Mouse (Mus musculus) retina, postnatal 1 day (tissue): ENCODE data around the gene Lyz2.
"Not testable (repeated sequence)": the region's sequence is repeated elsewhere in the genome, so short reads cannot be mapped to it uniquely, and the experiment has no call there.

Source experiments
- DNase-seq: peaks from one replicate; pipeline ENCODE4 v3.0.0-alpha.2; 2012

The Lyz2 gene

GRCm38 (mm10) chr10:117282049-117282448 lies at the start of gene Lyz2:
Gene Lyz2 (minus strand): TSS chr10:117282321.
- no peak for DNase-seq

GRCm38 (mm10) chr10:117330521-117330920 lies 48.4 kb upstream of the Lyz2 start:
- DNase-seq: peak; percentile 24

GRCm38 (mm10) chr10:117323782-117324181 lies 41.7 kb upstream of the Lyz2 start:
- DNase-seq: no peak

- no peak for DNase-seq
These were observed 40.5 kb upstream of the Lyz2 start for GRCm38 (mm10) chr10:117322630-117323029.

GRCm38 (mm10) chr10:117320571-117320981 lies 38.5 kb upstream of the Lyz2 start:
- peak; percentile 58 for DNase-seq

- no peak for DNase-seq
These were observed 34.3 kb upstream of the Lyz2 start for GRCm38 (mm10) chr10:117316391-117316790.

GRCm38 (mm10) chr10:117313133-117313532 lies 31.0 kb upstream of the Lyz2 start:
- no peak for DNase-seq

- DNase-seq: no peak
These were observed 30.0 kb upstream of the Lyz2 start for GRCm38 (mm10) chr10:117312168-117312567.

GRCm38 (mm10) chr10:117304371-117304770 lies 22.2 kb upstream of the Lyz2 start:
- DNase-seq: no peak

- no peak for DNase-seq
These were observed 19.6 kb upstream of the Lyz2 start for GRCm38 (mm10) chr10:117301688-117302087.

- DNase-seq: no peak
These were observed 17.9 kb upstream of the Lyz2 start for GRCm38 (mm10) chr10:117299901-117300520.

GRCm38 (mm10) chr10:117299106-117299505 lies 17.0 kb upstream of the Lyz2 start:
- DNase-seq: no peak

- DNase-seq: no peak
These were observed 16.2 kb upstream of the Lyz2 start for GRCm38 (mm10) chr10:117298336-117298735.

- DNase-seq: no peak
These were observed 10.6 kb upstream of the Lyz2 start, which contains the start of gene Lyz1 for GRCm38 (mm10) chr10:117292671-117293070. Gene Lyz1 (minus strand): TSS chr10:117292868.

GRCm38 (mm10) chr10:117290936-117291335 lies 8.8 kb upstream of the Lyz2 start:
- DNase-seq: not testable (repeated sequence)

- DNase-seq: no peak
These were observed 8.1 kb upstream of the Lyz2 start for GRCm38 (mm10) chr10:117290046-117290870.

- peak; percentile 14 for DNase-seq
These were observed 6.9 kb upstream of the Lyz2 start for GRCm38 (mm10) chr10:117289034-117289505.

- DNase-seq: no peak
These were observed 6.3 kb upstream of the Lyz2 start for GRCm38 (mm10) chr10:117288197-117289033.

GRCm38 (mm10) chr10:117287226-117287850 lies 5.2 kb upstream of the Lyz2 start:
- DNase-seq: no peak

- DNase-seq: no peak
These were observed 4.3 kb upstream of the Lyz2 start for GRCm38 (mm10) chr10:117286366-117286970.

- not testable (repeated sequence) for DNase-seq
These were observed 3.5 kb upstream of the Lyz2 start for GRCm38 (mm10) chr10:117285584-117285983.
